Mouse (Mus musculus): ENCODE results near the gene Fgf22.

DNA sequence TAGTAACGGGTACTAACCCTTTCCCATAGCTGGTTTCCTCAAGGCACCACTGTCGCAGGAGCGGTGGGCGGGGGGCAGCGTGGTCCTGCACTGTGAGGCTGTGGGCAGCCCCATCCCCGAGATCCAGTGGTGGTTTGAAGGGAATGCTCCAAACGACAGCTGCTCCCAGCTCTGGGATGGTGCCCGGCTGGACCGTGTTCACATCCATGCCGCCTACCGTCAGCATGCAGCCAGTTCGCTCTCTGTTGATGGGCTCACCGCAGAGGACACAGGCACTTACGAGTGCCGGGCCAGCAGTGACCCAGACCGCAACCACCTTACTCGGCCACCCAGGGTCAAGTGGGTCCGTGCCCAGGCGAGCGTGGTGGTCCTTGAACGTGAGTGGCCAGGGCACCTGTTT is 46.2 kb upstream of the Fgf22 start:
- no peak for TF ChIP-seq CTCF (conservative IDR thresholded peaks at IDR 0.05; ENCODE audit: insufficient read depth, insufficient read length, low read depth, low read length)
- TF ChIP-seq POLR2A (IDR thresholded peaks at IDR 0.05; ENCODE audit: low read depth, low read length) = no peak

All from kidney, adult 2 months (tissue).